Mouse (Mus musculus): ENCODE data around the gene Grik2. TPM values are rescaled to one million over a fixed set of nuclear protein-coding genes. Genes with fewer than 3 reads are reported as not detected.

Gene Grik2
- polyA plus RNA-seq, 1 experiment from 2014 or later, result 3.6 TPM

GRCm38 (mm10) chr10:49049391-49049790 is 739.2 kb downstream of the Grik2 start:
- H3K27ac ChIP-seq, result no peak overlapping the region
- ATAC-seq (replicated peaks; ENCODE audit: low FRiP score), result no peak
- H3K27me3 ChIP-seq, result no peaks in the 10 kb centered on the region
- H3K4me3 ChIP-seq (replicated peaks), result no peak overlapping the region
- no peak overlapping the region for H3K9ac ChIP-seq
- H3K4me1 ChIP-seq, result no peaks in the 10 kb centered on the region
- H3K4me2 ChIP-seq, result no peak overlapping the region
- H3K9me3 ChIP-seq (replicated peaks), result no peaks in the 10 kb centered on the region
- H3K36me3 ChIP-seq, result no peaks in the 10 kb centered on the region

All from kidney, embryonic 15.5 days (tissue).